Mouse (Mus musculus) thymus, postnatal 25 days (tissue): ENCODE measurements around the gene R3hdml.

Experiments
- DNase-seq: peaks from one replicate; pipeline ENCODE4 v3.0.0; 2022

R3hdml gene

GRCm38 (mm10) chr2:163541568-163542182 lies 49.6 kb downstream of the R3hdml start:
- DNase-seq, result no peak

- no peak for DNase-seq
These were observed 50.6 kb downstream of the R3hdml start for GRCm38 (mm10) chr2:163542674-163543073.

- no peak for DNase-seq
These were observed 54.7 kb downstream of the R3hdml start for GRCm38 (mm10) chr2:163546623-163547318.

GRCm38 (mm10) chr2:163548822-163549221 lies 56.7 kb downstream of the R3hdml start:
- no peak for DNase-seq

GRCm38 (mm10) chr2:163549786-163550185 lies 57.7 kb downstream of the R3hdml start:
- no peak for DNase-seq
